Mouse (Mus musculus): ENCODE data around the gene Ccdc74a.

DNA sequence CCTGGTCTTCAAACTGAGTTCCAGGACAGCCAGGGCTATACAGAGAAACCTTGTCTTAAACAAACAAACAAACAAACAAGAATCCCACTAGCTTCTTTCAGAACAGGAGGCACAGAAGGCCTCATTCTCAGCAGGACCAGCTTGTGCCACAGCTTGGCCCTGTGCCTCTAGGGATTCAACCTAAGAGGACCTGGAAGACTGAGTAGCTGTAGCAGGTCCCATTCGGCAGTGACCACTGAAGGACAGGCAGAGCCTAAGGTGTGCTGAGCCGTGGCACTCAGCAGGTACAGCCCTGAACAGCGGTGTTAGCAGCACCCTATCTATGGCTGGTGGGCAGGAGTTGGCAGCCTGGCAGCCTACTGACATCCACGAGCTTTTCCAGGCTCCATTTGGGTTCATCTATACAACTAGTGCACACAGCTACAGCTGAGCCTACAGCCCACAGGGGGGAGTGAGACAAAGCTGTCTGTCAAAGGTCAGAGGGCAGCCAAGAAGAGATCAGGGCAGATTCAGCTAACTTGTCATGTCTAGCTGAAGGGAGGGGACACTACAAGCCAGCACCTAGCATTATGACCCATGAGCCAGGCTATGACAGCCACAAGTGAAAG is 8.0 kb downstream of the Ccdc74a start:
- TF ChIP-seq CTCF (IDR thresholded peaks at IDR 0.05; ENCODE audit: low read depth) (no peak), EP300 (optimal IDR thresholded peaks at IDR 0.05) (no peak)

Measured in stomach, postnatal 0 days (tissue).